Mouse (Mus musculus): ENCODE measurements around the gene Qser1. TPM values are rescaled to one million over a fixed set of nuclear protein-coding genes. Genes with fewer than 3 reads are reported as not detected.

Gene Qser1
- total and polyA plus RNA-seq, 2 experiments from 2014 or later = 3.4 to 14.1 TPM

GRCm38 (mm10) chr2:104854836-104855235 lies 38.3 kb upstream of the Qser1 start:
- no peak overlapping the region for H3K27ac ChIP-seq (ENCODE audit: low read depth, low read length)
- no peak for TF ChIP-seq CTCF (IDR thresholded peaks at IDR 0.05; ENCODE audit: low read depth)
- DNase-seq = no peak
- no peak overlapping the region for H3K4me2 ChIP-seq (ENCODE audit: low read depth)
- H3K4me3 ChIP-seq (ENCODE audit: low read depth, low read length) = no peak overlapping the region
- H3K4me1 ChIP-seq (ENCODE audit: insufficient read depth) = no peaks in the 10 kb centered on the region
- H3K9me3 ChIP-seq (ENCODE audit: low read length) = no peaks in the 10 kb centered on the region
- no peak overlapping the region for H3K9ac ChIP-seq
- 0 out of 2 replicates have a peak, but pooled peaks cover 7% of the 10 kb centered on the region for H3K27me3 ChIP-seq (ENCODE audit: insufficient read depth, low read length)
- 69% methylated on average over 1 of the region's 1 CpGs for WGBS
- no peaks in the 10 kb centered on the region for H3K36me3 ChIP-seq (ENCODE audit: insufficient read depth)
- no peak for ATAC-seq

DNA sequence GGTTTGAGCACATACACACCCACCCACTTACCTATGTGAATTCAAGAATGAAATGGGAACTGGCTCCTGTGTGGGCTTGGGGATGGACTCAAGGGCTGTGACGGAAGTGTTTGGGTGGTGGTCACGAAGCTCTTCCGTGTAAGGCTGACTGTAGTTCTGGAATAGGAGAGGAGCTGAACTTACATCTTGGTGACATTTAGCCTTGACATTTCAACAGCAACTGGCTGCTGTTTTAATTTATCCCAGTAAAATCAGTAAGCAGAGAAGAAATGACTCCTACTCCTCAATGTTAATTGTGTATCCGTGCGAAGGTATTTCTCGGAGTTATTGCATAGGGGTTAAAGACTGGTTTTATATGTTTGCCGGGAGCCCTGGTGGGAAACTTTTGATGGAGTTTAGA lies 36.0 kb upstream of the Qser1 start:
- no peak for DNase-seq
- no peak for TF ChIP-seq CTCF (IDR thresholded peaks at IDR 0.05; ENCODE audit: low read depth)
- H3K9me3 ChIP-seq (ENCODE audit: low read length) = no peaks in the 10 kb centered on the region
- H3K4me1 ChIP-seq (ENCODE audit: insufficient read depth) = no peaks in the 10 kb centered on the region
- no peak for ATAC-seq
- no peak overlapping the region for H3K27ac ChIP-seq (ENCODE audit: low read depth, low read length)
- no peak overlapping the region for H3K4me3 ChIP-seq (ENCODE audit: low read depth, low read length)
- 95% methylated on average over 7 of the region's 7 CpGs for WGBS
- no peak overlapping the region for H3K9ac ChIP-seq
- no peak overlapping the region for H3K4me2 ChIP-seq (ENCODE audit: low read depth)
- 0 out of 2 replicates have a peak, but pooled peaks cover 21% of the 10 kb centered on the region for H3K27me3 ChIP-seq (ENCODE audit: insufficient read depth, low read length)
- no peaks in the 10 kb centered on the region for H3K36me3 ChIP-seq (ENCODE audit: insufficient read depth)

GRCm38 (mm10) chr2:104851686-104852085 lies 35.1 kb upstream of the Qser1 start:
- ATAC-seq (peak; percentile 19; the same call in 1 of the 2 replicates), DNase-seq (peak; percentile 6)
- no peak for TF ChIP-seq CTCF (IDR thresholded peaks at IDR 0.05; ENCODE audit: low read depth)
- no peak overlapping the region for H3K4me3 ChIP-seq (ENCODE audit: low read depth, low read length)
- H3K9ac ChIP-seq = no peak overlapping the region
- H3K27ac ChIP-seq (ENCODE audit: low read depth, low read length) = no peak overlapping the region
- no peak overlapping the region for H3K4me2 ChIP-seq (ENCODE audit: low read depth)
- WGBS = 24% methylated on average over 5 of the region's 5 CpGs
- H3K27me3 ChIP-seq (ENCODE audit: insufficient read depth, low read length) = 0 out of 2 replicates have a peak, but pooled peaks cover 21% of the 10 kb centered on the region
- no peaks in the 10 kb centered on the region for H3K9me3 ChIP-seq (ENCODE audit: low read length)
- H3K4me1 ChIP-seq (ENCODE audit: insufficient read depth) = no peaks in the 10 kb centered on the region
- H3K36me3 ChIP-seq (ENCODE audit: insufficient read depth) = no peaks in the 10 kb centered on the region

- no peaks in the 10 kb centered on the region for H3K36me3 ChIP-seq (ENCODE audit: insufficient read depth)
- H3K4me1 ChIP-seq (ENCODE audit: insufficient read depth) = no peaks in the 10 kb centered on the region
- TF ChIP-seq CTCF (IDR thresholded peaks at IDR 0.05; ENCODE audit: low read depth) = no peak
- WGBS = 65% methylated on average over 3 of the region's 3 CpGs
- no peak for DNase-seq
- no peaks in the 10 kb centered on the region for H3K9me3 ChIP-seq (ENCODE audit: low read length)
- peak; percentile 28; the same call in 1 of the 2 replicates for ATAC-seq
- H3K27ac ChIP-seq (ENCODE audit: low read depth, low read length) = no peak overlapping the region
- H3K9ac ChIP-seq = peak overlapping the region; percentile 51; the same call in 1 of the 2 replicates
- H3K27me3 ChIP-seq (ENCODE audit: insufficient read depth, low read length) = 0 out of 2 replicates have a peak, but pooled peaks cover 21% of the 10 kb centered on the region
- peak overlapping the region; percentile 99 for H3K4me2 ChIP-seq (ENCODE audit: low read depth)
- peak overlapping the region; percentile 55 for H3K4me3 ChIP-seq (ENCODE audit: low read depth, low read length)
Measured at GRCm38 (mm10) chr2:104849991-104850359, 33.4 kb upstream of the Qser1 start.

DNA sequence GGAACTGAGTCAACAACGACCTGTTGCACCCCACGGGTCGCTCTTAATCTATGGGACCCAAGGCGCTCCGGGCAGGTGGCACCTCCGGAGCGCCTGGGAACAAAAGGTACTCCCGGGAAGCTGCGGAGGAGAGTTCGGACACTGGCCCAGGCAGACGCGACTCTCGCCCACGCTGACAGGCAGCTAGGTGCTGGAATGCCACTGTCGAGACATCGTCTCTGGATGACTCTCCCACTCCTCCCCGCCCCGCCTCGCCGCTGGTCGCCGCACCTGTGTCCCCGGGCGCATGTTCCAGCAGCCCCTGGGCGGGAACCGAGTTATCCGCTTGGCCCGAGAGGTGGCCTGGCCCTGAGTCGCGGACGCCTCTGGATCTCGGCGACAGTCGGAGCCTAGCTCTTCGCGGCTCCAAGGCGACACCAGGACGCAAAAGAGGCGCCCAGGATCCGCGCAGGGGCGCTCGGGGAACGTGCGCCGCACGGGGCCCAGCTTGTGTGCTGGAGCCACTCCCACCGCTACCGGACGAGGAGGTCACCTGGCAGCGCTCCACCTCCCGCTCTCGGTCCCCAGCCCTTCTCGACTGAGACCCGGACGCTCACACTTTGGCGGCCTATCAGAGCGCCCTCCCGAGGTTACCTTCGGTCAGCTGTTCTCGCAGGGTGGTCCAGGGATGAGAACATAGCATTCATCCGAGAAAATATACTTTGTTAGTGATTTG lies 32.9 kb upstream of the Qser1 start, which contains the start of gene Prrg4:
Gene Prrg4, minus strand, starts transcription at position 601 of the 715 bp plus-strand sequence.
- under 1% methylated on average over 61 of the region's 62 CpGs for WGBS
- no peak; the same call in none of the 2 replicates for TF ChIP-seq CTCF (IDR thresholded peaks at IDR 0.05; ENCODE audit: low read depth)
- Histone ChIP-seq H3K36me3 (ENCODE audit: insufficient read depth) (no peaks in the 10 kb centered on the region), H3K27me3 (ENCODE audit: insufficient read depth, low read length) (0 out of 2 replicates have a peak, but pooled peaks cover 21% of the 10 kb centered on the region), H3K4me1 (ENCODE audit: insufficient read depth) (no peaks in the 10 kb centered on the region), H3K4me2 (ENCODE audit: low read depth) (peak within 1 kb of the TSS; percentile 99), H3K9me3 (ENCODE audit: low read length) (no peaks in the 10 kb centered on the region), H3K4me3 (ENCODE audit: low read depth, low read length) (peak within 1 kb of the TSS; percentile 55), H3K27ac (ENCODE audit: low read depth, low read length) (no peak within 1 kb of the TSS), H3K9ac (peak within 1 kb of the TSS; percentile 51)
- DNase-seq (peak; percentile 41), ATAC-seq (peak; percentile 72)

GRCm38 (mm10) chr2:104848235-104849161 lies 31.9 kb upstream of the Qser1 start:
- no peak for TF ChIP-seq CTCF (IDR thresholded peaks at IDR 0.05; ENCODE audit: low read depth)
- no peak overlapping the region for H3K9ac ChIP-seq

More at GRCm38 (mm10) chr2:104848235-104849161, 31.9 kb upstream of the Qser1 start:
- H3K36me3 ChIP-seq (ENCODE audit: insufficient read depth) = no peaks in the 10 kb centered on the region; the same call in 1 of the 2 replicates
- WGBS = 31% methylated on average over 16 of the region's 16 CpGs
- peak overlapping the region; percentile 99 for H3K4me2 ChIP-seq (ENCODE audit: low read depth)
- no peaks in the 10 kb centered on the region for H3K9me3 ChIP-seq (ENCODE audit: low read length)
- ATAC-seq (no peak), DNase-seq (no peak)
- no peak overlapping the region for H3K27ac ChIP-seq (ENCODE audit: low read depth, low read length)
- 0 out of 2 replicates have a peak, but pooled peaks cover 21% of the 10 kb centered on the region for H3K27me3 ChIP-seq (ENCODE audit: insufficient read depth, low read length)
- H3K4me3 ChIP-seq (ENCODE audit: low read depth, low read length) = peak overlapping the region; percentile 55
- no peaks in the 10 kb centered on the region for H3K4me1 ChIP-seq (ENCODE audit: insufficient read depth)

Data from forebrain, postnatal 0 days (tissue).